Mouse (Mus musculus) granulocyte monocyte progenitor cell, adult 5-6 weeks (primary cell): ENCODE results near the gene Pacsin2. TPM values are rescaled to one million over a fixed set of nuclear protein-coding genes. Genes with fewer than 3 reads are reported as not detected.
A peak's percentile ranks its signal among the peaks of the same experiment; 100 is the strongest.
"Not testable (repeated sequence)": the region's sequence is repeated elsewhere in the genome, so short reads cannot be mapped to it uniquely, and the experiment has no call there.

Source experiments
- ATAC-seq: replicated peaks from 2 replicates; pipeline ENCODE4 v1.8.0; 2016; ENCODE audit warnings: mild to moderate bottlenecking, moderate TSS enrichment, inconsistent platforms; ENCODE audit not compliant: poor library complexity, severe bottlenecking
- total RNA-seq, 2 experiments: library from RNA; stranded (forward) in 1 of 2; stranded (reverse) in 1 of 2; fragments of 200-712, 200-1000 nt in 1 of 2; fragments of >200 nt in 1 of 2; fragmentation: Nextera tagmentation in 1 of 2; gene quantifications; 2 replicates each; pipeline ENCODE4 v1.2.3; 2014 to 2017

Pacsin2 gene
- total RNA-seq (2014; fragmentation: Nextera tagmentation), result 43.3 and 56.8 TPM in 2 replicates
- total RNA-seq (2017), result 65.2 and 91.1 TPM in 2 replicates

DNA sequence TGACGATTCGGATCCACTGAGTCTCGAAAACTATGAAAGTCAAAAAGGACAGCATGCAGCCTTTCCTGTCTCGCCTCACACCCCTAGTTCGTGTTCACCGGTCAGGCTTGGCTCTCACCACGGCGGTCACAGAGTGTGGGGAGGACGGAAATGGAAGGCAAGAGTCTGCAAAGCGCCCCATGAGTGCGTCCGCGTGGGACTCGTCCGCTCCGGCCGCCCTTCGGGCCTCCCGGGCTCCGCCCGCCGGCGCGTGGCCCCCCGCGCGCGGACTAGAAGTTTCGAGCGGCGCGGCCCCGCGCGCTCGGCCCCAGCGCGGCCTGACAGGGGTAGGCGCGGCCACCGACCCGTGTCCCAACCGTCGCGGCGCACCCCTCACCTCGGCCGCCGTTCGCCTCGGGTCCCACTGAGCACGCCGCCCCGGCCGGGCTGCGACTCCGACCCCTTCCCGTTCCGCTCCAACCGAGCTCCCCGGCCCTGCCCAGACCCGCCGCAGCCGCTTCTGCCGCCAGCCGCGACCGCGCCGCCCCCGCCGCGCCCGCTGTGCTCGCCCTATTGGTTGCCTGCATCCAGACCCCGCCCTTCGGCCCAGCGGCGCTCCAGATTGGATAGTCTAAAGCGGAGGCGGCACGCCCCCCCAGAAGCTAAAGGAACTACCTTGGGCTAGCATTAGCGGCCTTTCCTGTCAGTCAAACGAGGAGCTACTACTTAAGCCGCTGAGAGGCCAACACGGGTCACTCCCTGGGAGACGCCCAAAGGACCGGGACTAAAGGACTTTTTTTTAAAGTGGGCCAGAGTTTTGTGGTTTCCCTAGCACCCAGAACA is at the start of gene Pacsin2:
Gene Pacsin2 (minus strand): TSS at position 524 of the 822 bp plus-strand sequence.
- ATAC-seq, result peak; percentile 90

- ATAC-seq, result no peak
Observed at GRCm38 (mm10) chr15:83512489-83513281, 48.3 kb upstream of the Pacsin2 start.

DNA sequence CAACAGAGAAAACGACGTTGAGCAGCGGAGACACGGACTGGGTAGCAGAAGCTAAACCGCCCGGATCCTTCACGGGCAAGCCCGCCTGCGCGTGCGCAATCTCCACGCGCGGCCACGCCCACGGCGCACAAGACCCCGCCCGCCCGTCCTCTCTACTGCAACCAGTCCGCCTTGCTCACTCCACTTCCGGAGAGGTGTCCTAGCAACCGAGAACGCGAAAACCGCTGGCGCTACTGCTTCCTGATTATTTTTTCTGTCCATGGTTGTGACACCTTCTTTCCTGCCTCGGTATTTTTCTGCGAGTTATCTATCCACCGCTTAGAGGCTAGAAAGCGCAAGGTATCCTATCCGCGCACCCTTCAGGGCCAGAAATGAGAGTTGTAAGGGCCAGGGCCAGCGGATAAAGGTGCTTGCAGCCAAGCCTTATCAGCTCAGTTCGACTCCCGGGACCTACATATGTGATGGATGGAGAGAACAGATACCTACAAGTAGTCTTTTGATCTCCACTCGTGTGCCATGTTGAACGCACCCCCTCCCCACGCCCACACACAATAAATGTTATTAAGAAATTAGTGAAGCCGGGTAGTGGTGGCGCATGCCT is 46.5 kb upstream of the Pacsin2 start, which contains the start of gene Ttll1:
Gene Ttll1 (minus strand): TSS at position 89 of the 601 bp plus-strand sequence.
- peak; percentile 98 for ATAC-seq

- 0 out of 2 replicates have a peak, but pooled peaks have one; percentile 5 for ATAC-seq
Observed at GRCm38 (mm10) chr15:83509950-83510804, 45.8 kb upstream of the Pacsin2 start.

GRCm38 (mm10) chr15:83501483-83501882 is 37.1 kb upstream of the Pacsin2 start:
- not testable (repeated sequence) for ATAC-seq

GRCm38 (mm10) chr15:83500352-83500751 is 35.9 kb upstream of the Pacsin2 start:
- ATAC-seq, result peak; percentile 61

DNA sequence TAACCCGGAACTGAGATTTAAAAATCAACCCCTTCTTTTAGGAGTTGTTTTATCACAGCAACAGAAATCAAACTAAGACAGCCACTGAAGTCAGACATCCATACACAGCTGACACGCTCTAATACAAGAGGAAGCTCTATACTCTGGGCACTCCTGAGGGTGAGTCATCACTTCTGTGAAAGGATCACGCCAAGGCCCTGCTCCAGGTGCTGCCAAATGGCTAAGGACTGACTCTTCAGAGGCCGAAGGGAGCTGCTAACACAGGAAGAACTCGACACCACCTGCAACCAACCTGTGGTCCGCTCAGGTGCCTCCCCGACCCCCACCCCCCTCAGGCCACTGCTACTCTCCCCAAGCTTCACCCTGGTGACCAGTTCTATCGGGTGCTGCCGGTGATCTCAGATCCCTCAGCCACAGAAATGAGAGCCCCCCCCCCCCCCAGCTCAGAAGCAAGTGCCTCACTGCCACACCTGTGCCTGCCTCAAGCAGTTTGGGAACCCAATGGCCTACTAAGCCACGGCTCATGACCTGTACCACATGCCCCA is 34.9 kb upstream of the Pacsin2 start:
- no peak for ATAC-seq

DNA sequence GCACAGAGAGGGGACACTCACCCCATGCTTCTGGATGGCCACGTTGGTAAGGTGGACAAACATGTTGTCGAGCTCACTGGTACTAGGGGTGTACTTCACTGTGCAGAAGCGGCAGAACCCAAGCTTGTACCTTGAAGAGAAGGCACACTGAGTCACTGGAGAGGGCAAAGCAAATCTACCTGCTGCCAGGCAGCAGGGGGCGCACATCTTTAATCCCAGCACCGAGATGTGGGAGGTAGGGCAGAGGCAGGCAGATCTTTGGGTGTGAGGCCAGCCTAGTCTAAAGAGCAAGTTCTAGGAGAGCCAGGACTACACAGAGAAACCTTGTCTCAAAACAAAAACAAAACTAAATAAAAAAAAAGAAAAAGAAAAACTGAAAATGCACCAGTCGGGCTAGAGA is 32.9 kb upstream of the Pacsin2 start:
- ATAC-seq, result no peak

DNA sequence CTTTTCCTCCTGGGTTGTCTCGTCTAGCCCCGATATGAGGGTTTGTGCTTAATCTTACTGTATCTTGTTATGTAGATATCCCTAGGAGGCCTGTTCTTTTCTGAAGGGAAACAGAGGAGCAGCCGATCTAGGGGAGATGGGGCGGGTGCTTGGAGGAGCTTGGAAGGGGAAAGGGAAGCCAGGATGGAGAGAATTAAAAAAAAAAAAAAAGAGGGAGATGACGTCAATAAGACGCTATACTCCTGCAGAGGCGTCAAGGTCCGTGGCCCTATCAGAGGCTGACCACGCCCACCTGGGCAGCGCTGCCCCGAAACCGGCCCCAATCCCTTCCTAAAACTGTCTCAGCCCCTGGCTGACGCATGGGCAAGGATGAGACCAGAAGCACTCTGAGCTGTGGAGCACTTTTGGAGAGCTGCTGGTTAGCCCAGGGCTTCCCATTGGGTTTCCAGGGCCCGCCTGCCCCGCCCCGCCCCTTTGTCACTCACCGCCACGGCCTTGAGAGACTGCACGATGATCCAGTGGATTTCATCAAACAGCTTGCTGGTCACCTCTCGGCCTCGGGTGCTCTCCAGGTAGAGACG is 31.5 kb upstream of the Pacsin2 start:
- ATAC-seq, result no peak

DNA sequence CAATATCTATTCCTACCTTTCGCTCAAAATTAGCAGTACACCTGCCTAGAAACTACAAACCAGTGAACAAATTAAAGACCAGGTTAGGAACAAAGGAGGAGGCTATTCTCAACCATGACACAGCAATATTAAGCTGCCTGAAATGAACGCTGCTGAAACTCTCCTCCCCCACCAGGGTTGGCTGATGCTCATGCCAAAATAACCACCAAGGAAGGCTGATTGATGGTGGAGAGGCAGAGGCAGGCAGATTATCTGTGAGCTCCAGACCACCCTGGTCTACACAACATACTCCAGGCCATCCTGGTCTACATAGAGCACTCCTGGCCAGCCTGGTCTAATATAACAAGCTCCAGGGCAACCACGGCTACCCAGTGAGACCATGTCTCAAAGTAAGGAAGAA is 30.8 kb upstream of the Pacsin2 start:
- no peak for ATAC-seq

- ATAC-seq, result no peak
Observed at GRCm38 (mm10) chr15:83494572-83494920, 30.1 kb upstream of the Pacsin2 start.

DNA sequence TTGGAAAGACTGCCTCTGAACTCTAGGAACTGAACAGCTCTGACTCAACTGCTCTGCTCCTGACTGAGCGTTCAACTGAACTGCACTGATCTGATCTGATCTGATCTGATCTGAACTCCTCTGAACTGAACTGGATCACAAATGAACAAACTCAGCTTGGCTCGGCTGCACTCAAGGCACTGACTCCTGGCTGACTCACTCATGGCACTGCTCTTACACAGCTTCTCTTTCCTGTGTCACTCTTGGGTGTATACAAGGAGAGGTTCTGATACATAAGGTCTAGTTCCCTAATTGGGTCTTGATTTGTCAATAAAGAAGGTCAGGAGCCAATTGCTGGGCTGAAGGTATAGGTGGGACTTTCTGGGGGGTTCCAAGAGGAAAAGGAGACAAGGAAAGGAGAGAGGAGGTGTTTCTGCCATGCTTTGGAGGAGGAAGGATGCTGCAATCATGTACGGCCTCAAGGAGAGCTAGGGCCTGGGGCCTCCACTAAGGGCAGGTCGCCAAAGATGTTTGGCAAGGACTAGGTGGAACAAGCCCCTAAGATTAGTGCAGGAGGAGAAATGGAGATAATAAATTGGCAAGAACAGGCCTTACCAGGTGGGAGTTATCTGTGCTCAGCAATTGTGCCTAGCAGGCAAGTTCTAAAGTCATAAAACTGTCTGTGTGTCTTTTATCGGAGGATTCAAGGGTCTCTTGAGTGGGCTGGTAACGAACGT is 29.6 kb upstream of the Pacsin2 start:
- ATAC-seq, result no peak

DNA sequence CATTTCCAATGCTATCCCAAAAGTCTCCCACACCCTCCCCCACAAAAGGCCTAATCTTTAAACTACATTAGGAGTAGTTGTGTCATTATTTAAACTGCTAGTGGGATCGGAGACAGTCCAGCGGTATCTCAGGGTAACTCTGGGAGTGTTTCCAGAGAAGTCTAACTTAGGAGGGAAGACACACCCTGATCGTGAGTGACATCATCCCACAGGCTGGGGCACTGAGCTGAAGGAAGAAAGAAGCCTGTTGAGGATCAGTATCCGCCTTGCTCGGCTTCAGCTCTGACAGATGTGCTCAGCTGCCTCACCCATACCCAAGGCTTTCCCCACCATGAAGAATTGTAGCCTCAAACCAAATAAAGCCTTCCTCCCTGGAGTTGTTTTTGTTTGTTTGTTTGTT is 27.5 kb upstream of the Pacsin2 start:
- ATAC-seq, result no peak

GRCm38 (mm10) chr15:83489471-83489870 is 25.1 kb upstream of the Pacsin2 start:
- no peak for ATAC-seq

- ATAC-seq, result no peak
Observed at GRCm38 (mm10) chr15:83487477-83488115, 23.2 kb upstream of the Pacsin2 start.

DNA sequence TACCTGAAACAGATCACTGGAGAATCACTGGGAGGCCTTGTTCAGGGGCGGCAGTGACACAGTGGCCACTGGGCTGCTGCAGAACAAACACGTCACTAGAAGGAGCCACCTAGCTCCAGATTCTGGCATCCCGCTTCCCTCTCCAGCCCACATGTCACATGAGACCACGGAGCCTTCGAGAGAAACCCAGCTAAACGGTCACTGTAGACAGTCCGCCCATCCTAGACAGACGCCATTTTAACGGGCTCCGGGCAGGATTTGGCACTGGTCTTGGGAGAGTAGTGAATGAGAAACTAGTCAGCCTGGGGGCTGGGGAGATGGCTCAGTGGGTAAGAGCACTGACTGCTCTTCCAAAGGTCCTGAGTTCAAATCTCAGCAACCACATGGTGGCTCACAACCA is 19.9 kb upstream of the Pacsin2 start:
- ATAC-seq, result no peak

- ATAC-seq, result peak; percentile 73
Observed at GRCm38 (mm10) chr15:83483482-83483881, 19.1 kb upstream of the Pacsin2 start.

DNA sequence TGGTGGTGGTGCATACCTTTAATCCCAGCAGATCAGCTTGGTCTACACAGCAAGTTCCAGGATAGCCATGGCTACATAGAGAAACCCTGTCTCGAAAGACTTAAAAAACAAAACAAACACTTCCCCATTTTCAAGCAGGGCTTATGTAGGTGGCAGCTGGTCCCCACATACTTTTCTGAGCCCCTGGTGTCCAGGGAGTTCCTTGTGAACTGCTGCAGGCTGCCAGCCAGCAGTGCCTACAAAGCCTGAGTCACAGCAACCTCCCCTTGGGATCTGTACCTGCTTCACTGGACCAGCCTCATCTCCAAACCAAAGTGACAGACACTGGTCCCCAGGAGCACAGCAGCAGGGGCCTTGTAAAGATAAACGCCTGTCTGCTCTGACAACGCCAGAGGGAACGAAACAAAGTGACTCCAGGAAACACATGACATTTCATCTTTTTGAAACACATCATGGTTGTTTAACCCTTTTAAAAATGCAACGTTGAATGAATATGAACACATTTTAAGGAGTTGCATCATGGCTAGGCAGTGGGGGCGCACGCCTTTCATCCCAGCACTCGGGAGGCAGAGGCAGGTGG is 18.3 kb upstream of the Pacsin2 start:
- ATAC-seq, result peak; percentile 69
